Mouse (Mus musculus): ENCODE measurements at regions not wholly inside any gene's neighbourhood (a gene's known extent, or its start where the extent isn't known, plus 50 kb on each side); places are given as distances from the start of the nearest gene placed in this dataset.

DNA sequence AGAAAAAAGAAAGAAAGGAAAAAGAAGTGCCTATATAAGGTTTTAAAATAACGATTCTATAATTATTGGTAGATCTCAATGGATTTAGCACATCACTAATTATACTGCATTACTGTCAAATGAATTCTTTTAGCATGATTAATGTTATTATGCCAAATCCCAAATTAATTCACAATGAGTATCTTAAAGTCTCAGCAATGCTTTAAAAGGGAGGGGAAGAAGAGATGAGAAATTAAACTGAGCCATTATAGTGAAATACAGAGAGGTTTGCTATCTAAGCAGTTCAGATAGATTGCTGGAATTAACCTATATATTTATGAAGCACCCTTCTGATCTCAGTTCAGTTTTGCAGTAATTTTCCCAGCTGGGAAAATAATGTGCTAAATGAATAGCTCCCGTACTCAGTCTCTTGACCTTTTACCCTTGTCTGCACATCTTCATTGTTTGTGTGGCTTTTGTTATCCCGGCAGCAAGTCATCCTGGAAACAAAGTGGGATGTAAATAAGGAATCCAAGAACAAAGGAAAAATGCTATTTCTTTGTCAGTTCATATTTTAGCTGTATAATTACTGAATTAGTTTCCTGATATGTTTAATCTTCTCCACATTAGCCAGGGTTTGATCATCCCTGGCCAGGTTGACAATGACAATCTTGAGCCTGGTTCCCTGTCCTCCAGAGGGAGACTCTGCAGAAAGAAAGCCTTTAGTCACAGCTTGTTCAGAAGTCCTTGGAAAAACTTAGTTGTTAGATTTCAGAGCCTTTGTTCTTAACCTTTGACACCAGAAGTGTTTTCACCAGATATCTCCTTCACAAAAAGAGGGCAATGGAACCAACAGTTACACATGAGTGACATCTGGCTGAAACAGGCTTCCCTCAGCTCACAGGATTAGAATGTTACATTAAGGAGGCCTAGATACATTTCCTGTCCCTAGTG lies 270.9 kb upstream of the Rarb start:
- no peak for TF ChIP-seq CTCF (IDR thresholded peaks at IDR 0.05; ENCODE audit: insufficient read depth, low read depth, low read length)
- TF ChIP-seq POLR2A (IDR thresholded peaks at IDR 0.05; ENCODE audit: insufficient read depth, low read depth, low read length): no peak
